Mouse (Mus musculus) testis, postnatal 10 days (tissue): ENCODE results near the gene Olfr532.
"Not testable (repeated sequence)": the region's sequence is repeated elsewhere in the genome, so short reads cannot be mapped to it uniquely, and the experiment has no call there.

ENCODE experiments used
- DNase-seq: peaks from one replicate; pipeline ENCODE4 v3.0.0; 2021; ENCODE audit warnings: low spot score

Olfr532 gene

DNA sequence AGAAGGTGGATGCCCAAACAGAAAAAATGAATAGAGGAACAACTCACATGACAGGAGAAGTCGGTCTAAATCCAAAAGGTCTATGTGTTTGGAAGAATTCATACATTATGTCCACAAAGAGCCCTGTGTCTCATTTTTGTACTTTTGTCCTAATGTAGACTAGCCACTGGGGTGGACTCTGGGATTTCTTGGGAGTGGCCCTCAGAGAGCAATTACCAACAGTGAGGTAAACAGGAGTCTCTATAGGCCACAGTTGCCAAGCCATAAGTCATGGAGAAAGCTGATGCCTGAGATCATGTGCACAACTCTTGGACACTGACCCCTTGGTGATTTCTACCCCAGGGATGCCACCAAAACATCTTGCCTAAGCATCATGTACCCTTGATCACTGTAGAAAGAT is at the start of gene Olfr532:
Gene Olfr532, minus strand, starts transcription at position 101 of the 400 bp plus-strand sequence.
- DNase-seq, result no peak

DNA sequence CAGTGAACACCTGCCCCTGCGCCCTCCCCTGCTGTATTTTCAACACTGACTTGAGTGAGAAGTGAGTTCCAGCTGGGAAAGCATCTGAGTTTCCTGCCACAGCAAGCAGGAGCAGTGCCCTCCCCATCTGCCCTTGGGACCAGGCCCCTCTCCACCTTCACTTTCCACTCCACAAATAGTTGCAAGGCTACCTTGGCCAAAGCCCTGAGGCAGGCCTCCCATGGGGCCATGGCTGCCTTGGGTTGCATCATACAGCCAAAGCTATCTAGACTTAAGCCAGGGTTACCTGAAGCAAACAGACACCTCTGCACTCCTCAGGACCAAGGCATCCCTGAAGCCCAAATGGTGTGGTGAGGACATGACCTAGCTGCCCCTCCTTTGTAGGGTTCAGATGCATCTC is 41.6 kb upstream of the Olfr532 start, which contains the start of gene Olfr533:
Gene Olfr533, plus strand, starts transcription at position 301 of the 400 bp plus-strand sequence.
- DNase-seq, result not testable (repeated sequence)

DNA sequence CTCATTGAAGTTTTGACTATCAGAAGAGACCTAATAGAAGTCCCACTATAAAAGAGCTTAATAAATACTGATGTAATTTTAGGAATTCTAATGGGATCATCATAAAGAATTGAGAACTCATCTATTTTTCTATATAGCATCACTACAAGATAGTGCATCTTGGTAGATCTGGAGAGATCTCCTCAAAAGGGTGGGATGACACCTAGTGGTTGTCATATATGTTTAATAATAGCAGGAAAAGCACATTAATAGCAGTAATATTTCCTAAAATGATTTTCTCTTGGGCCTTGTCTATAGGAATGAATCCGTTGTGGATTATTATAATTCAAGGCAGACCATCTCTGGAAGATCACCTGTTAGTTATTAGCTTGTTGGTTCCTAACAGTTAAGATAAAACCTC is 21.7 kb upstream of the Olfr532 start:
- DNase-seq, result no peak

DNA sequence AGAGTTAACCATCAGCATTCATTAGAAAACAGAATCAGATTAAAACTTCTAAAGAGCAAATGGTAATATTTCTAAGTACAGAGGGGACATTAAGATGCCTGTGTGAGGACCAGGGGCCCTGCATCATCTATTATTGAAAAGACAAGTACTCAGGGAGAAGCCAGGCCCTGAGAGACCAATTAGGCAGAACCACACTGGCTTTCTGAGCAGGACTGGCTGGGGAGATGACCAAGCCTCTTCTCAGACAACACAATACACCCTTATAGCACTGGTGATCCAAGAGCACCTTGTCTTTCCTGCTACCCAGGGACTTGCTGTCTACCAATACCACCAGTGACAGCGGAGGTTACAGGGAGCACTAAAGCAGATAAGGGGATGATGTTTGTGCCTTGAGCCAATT is 18.6 kb downstream of the Olfr532 start, which contains the start of gene Olfr531:
Gene Olfr531, minus strand, starts transcription at position 101 of the 400 bp plus-strand sequence.
- no peak for DNase-seq

DNA sequence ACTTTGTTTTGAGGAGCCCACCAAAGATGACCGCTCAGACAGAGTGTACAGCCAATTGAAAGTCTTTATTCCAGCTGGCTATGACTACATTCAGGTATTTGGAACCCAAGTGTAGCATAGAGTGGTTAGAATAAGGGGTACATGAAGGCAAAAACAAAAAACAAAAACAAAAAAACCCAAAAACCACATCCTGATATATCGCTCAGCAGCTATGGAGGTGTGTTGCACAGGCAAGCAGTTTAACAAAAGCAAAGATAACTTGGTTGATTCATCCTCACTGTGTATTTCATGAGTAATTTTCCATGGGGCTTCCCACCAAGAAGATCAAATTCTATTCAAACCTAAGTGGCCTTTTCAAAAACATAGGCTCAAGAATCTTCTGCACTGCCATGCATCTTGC is 44.5 kb downstream of the Olfr532 start:
- no peak for DNase-seq

DNA sequence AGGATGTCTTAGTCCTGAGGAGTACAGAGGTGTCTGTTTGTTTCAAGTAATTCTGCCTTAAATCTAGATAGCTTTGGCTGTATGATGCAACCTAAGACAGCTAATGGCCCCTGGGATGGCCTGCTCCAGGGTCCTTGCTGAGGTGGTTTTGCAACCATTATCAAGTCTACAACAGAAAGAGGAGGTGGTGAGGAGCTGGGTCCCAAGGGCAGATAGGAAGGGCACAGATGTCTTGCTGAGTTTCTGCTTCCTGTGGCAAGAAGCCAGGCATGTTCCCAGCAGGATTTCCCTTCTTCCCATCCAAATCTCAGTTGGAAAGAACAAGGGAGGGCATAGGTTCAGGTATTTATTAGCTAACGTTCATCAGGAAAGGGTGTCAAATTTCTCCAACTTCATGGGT is 45.2 kb downstream of the Olfr532 start, which contains the start of gene Olfr530:
Gene Olfr530, minus strand, starts transcription at position 101 of the 400 bp plus-strand sequence.
- no peak for DNase-seq

DNA sequence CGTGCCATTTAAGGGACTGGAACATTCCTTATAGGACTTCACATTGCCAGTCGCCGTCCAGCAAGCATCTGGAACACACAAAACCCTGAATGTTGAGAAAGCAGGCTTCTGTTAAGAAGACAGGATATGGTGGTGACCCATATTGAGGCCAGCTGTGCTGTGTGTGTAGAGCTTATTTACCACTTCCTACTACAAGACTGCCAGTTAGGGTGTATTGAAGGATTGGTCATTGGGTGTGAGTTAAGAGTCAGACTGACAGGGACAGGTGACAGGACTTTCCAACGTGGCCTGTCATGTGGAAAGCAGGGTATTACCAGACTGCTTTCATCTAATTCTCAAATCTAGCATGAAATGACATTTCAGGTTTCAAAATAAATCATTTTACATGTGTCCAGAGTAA is 47.1 kb downstream of the Olfr532 start:
- no peak for DNase-seq
